In the genomic region with DNA sequence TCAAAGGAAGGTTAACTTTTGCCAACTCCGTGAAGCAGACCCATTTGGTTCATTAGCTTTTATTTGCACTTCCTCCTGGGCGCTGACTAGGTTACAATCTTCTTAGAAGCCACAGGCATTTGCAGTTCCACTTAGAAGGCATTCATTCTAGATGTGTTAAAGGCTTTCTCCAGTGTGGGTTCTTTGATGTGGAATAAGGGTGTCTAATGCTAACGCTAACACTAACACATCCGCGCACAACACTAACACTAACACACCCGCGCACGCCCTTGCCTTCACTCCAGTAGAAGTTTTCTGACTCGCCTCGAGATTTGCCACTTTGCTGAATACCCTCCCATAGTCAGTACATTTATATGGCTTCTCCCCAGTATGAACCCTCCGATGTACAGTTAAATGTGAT, we compare ENCODE assay signal across 21 mouse cellular contexts. TPM values are rescaled to one million over a fixed set of nuclear protein-coding genes. Genes with fewer than 3 reads are reported as not detected.
"Had no signal": no experiment of that assay in that cellular context is flagged by ENCODE, and none has a peak within 500 bp of the region (broad histone marks: within the 10 kb centered on the region; RNA-seq: fewer than 3 reads in every experiment).

No protein-coding gene starts in this region.

- H3K27me3 ChIP-seq: neural tube, embryonic 12.5 days had no signal

- DNase-seq: kidney, adult 2 months; kidney, postnatal 10 days; layer of hippocampus, postnatal 36 days; lung, adult 2 months; lung, postnatal 36 days; thymus, postnatal 14 days had no signal

- H3K27ac ChIP-seq: liver, embryonic 15.5 days; midbrain, embryonic 13.5 days; neural tube, embryonic 12.5 days; stomach, postnatal 0 days had no signal

- H3K36me3 ChIP-seq: liver, embryonic 15.5 days; midbrain, embryonic 13.5 days; neural tube, embryonic 12.5 days had no signal

- H3K9me3 ChIP-seq: liver, embryonic 15.5 days; midbrain, embryonic 13.5 days; neural tube, embryonic 12.5 days had no signal

- H3K9ac ChIP-seq: liver, embryonic 15.5 days; midbrain, embryonic 13.5 days; neural tube, embryonic 12.5 days had no signal

- H3K4me2 ChIP-seq: liver, embryonic 11.5 days; liver, embryonic 15.5 days; midbrain, embryonic 13.5 days; neural tube, embryonic 12.5 days had no signal

- ATAC-seq: intestine, embryonic 16.5 days; lung, postnatal 0 days; midbrain, embryonic 13.5 days had no signal

- H3K4me3 ChIP-seq: liver, embryonic 15.5 days; midbrain, embryonic 13.5 days; neural tube, embryonic 12.5 days had no signal

RNA-seq across cellular contexts. Expression of gene Gm10428, which starts 0.7 kb away (rescaled TPM):
- total RNA-seq: layer of hippocampus, postnatal 36 days; left cerebral cortex, adult 8-10 months; left cerebral cortex, postnatal 36 days; megakaryocyte progenitor cell, adult 5-6 weeks; midbrain, postnatal 0 days; neutrophil, adult 5-6 weeks had no signal
- polyA plus RNA-seq: intestine, embryonic 16.5 days; kidney, adult 2 months; large intestine, adult 2 months; limb, embryonic 14.5 days; liver, embryonic 11.5 days; liver, embryonic 15.5 days; lung, adult 2 months; lung, postnatal 0 days; midbrain, embryonic 13.5 days; neural tube, embryonic 12.5 days; stomach, postnatal 0 days; urinary bladder, adult 2 months had no signal
